Mouse (Mus musculus) embryonic facial prominence, embryonic 11.5 days (tissue): ENCODE results near the gene Kmt5b. TPM values are rescaled to one million over a fixed set of nuclear protein-coding genes. Genes with fewer than 3 reads are reported as not detected.
A peak's percentile ranks its signal among the peaks of the same experiment; 100 is the strongest.

Experiments used
- ATAC-seq: fragments of 200-750 bp; cut with Nextera tagmentation; replicated peaks from 2 replicates; pipeline ENCODE4 v1.8.0; 2017; ENCODE audit warnings: low read depth; ENCODE audit not compliant: insufficient number of reproducible peaks, low FRiP score, low TSS enrichment
- DNase-seq: peaks from one replicate; pipeline ENCODE4 v3.0.0-alpha.2; 2015; ENCODE audit warnings: low spot score
- H3K27ac ChIP-seq: fragments of 300-500 bp; sonication (generic); replicated peaks from 2 replicates; pipeline ENCODE4 v1.5.1; 2014; ENCODE audit warnings: mild to moderate bottlenecking, low read depth, low read length, control low read depth
- H3K27me3 ChIP-seq: fragments of 300-500 bp; sonication (generic); 2 replicates; pipeline ENCODE4 v1.6.1; 2014; ENCODE audit warnings: mild to moderate bottlenecking, low read length, moderate library complexity, mixed read lengths; ENCODE audit not compliant: control insufficient read depth, insufficient read depth
- H3K36me3 ChIP-seq: fragments of 300-500 bp; sonication (generic); replicated peaks from 2 replicates; pipeline ENCODE4 v1.6.1; 2014; ENCODE audit warnings: low read depth, mild to moderate bottlenecking, low read length, moderate library complexity, mixed read lengths; ENCODE audit not compliant: control insufficient read depth, insufficient read depth
- H3K4me1 ChIP-seq: fragments of 300-500 bp; sonication (generic); 2 replicates; pipeline ENCODE4 v1.6.1; 2014; ENCODE audit warnings: low read length, mixed read lengths; ENCODE audit not compliant: control insufficient read depth, insufficient read depth
- H3K4me2 ChIP-seq: fragments of 300-500 bp; sonication (generic); 2 replicates; pipeline ENCODE4 v1.6.1; 2014; ENCODE audit warnings: low read depth, mild to moderate bottlenecking, control low read depth, low read length, moderate library complexity
- H3K4me3 ChIP-seq: fragments of 300-500 bp; sonication (generic); 2 replicates; pipeline ENCODE4 v1.5.1; 2014; ENCODE audit warnings: low read depth, low read length, control low read depth
- H3K9ac ChIP-seq: fragments of 300-500 bp; sonication (generic); replicated peaks from 2 replicates; pipeline ENCODE4 v1.6.1; 2014; ENCODE audit warnings: mild to moderate bottlenecking, control low read depth, low read length
- H3K9me3 ChIP-seq: fragments of 300-500 bp; sonication (generic); replicated peaks from 2 replicates; pipeline ENCODE4 v1.6.1; 2016; ENCODE audit warnings: mild to moderate bottlenecking, low read length, inconsistent platforms, mixed read lengths; ENCODE audit not compliant: control insufficient read depth
- WGBS: fragments of 180-500 bp; shearing (Covaris S2); extraction: QIAGEN DNeasy Blood & Tissue Kit; methylation state at CpG from one replicate; pipeline ENCODE4 v1.1.7; 2014; 5-methylcytosine and 5-hydroxymethylcytosine counted together
- polyA plus RNA-seq: library from polyadenylated mRNA; unstranded; fragments of >200 nt; fragmentation: Nextera tagmentation; extraction: Ambion mirVana; gene quantifications from 2 replicates; pipeline ENCODE4 v1.2.1, GENCODE M21; 2014

Kmt5b gene
- polyA plus RNA-seq, 1 experiment from 2014 or later: 30.8 TPM

- H3K4me3 ChIP-seq: no peak overlapping the region
- WGBS: 82% methylated on average over 10 of the region's 10 CpGs
- H3K27me3 ChIP-seq: no peaks in the 10 kb centered on the region
- no peak for ATAC-seq
- H3K27ac ChIP-seq: no peak overlapping the region
- H3K9ac ChIP-seq: no peak overlapping the region
- H3K36me3 ChIP-seq: no peaks in the 10 kb centered on the region
- peaks cover 2% of the 10 kb centered on the region for H3K4me1 ChIP-seq
- no peak for DNase-seq
- no peaks in the 10 kb centered on the region for H3K9me3 ChIP-seq
- no peak overlapping the region for H3K4me2 ChIP-seq
Measured at GRCm38 (mm10) chr19:3846676-3847604, 79.7 kb downstream of the Kmt5b start.

- Histone ChIP-seq H3K9ac (no peak overlapping the region), H3K27me3 (no peaks in the 10 kb centered on the region), H3K9me3 (no peaks in the 10 kb centered on the region), H3K4me2 (no peak overlapping the region), H3K27ac (no peak overlapping the region), H3K4me3 (no peak overlapping the region), H3K4me1 (peaks cover 2% of the 10 kb centered on the region), H3K36me3 (no peaks in the 10 kb centered on the region)
- DNase-seq (no peak), ATAC-seq (no peak)
- 90% methylated on average over 5 of the region's 5 CpGs for WGBS
Measured at GRCm38 (mm10) chr19:3847711-3848110, 80.5 kb downstream of the Kmt5b start.

GRCm38 (mm10) chr19:3848207-3848808, 81.1 kb downstream of the Kmt5b start:
- ATAC-seq: no peak
- Histone ChIP-seq H3K9ac (no peak overlapping the region), H3K36me3 (no peaks in the 10 kb centered on the region), H3K9me3 (no peaks in the 10 kb centered on the region), H3K4me1 (peaks cover 2% of the 10 kb centered on the region), H3K27me3 (no peaks in the 10 kb centered on the region), H3K27ac (no peak overlapping the region), H3K4me3 (no peak overlapping the region), H3K4me2 (no peak overlapping the region)
- 79% methylated on average over 7 of the region's 7 CpGs for WGBS
- no peak for DNase-seq

- H3K36me3 ChIP-seq: no peaks in the 10 kb centered on the region
- no peak overlapping the region for H3K4me3 ChIP-seq
- no peak overlapping the region for H3K4me2 ChIP-seq
- H3K27me3 ChIP-seq: no peaks in the 10 kb centered on the region
- H3K9me3 ChIP-seq: no peaks in the 10 kb centered on the region
- peaks cover 2% of the 10 kb centered on the region for H3K4me1 ChIP-seq
- 78% methylated on average over 2 of the region's 2 CpGs for WGBS
- ATAC-seq (no peak), DNase-seq (no peak)
- H3K9ac ChIP-seq: no peak overlapping the region
- no peak overlapping the region for H3K27ac ChIP-seq
Measured at GRCm38 (mm10) chr19:3849251-3849650, 82.0 kb downstream of the Kmt5b start.

GRCm38 (mm10) chr19:3850076-3850475, 82.9 kb downstream of the Kmt5b start:
- WGBS: 38% methylated on average over 5 of the region's 5 CpGs
- ATAC-seq: no peak
- H3K27me3 ChIP-seq: no peaks in the 10 kb centered on the region

GRCm38 (mm10) chr19:3850847-3851469, 83.7 kb downstream of the Kmt5b start:
- Histone ChIP-seq H3K4me2 (peak overlapping the region; percentile 70), H3K9me3 (no peaks in the 10 kb centered on the region), H3K27ac (0 out of 2 replicates have a peak overlapping the region, but pooled peaks have one; percentile 13), H3K4me1 (peaks cover 2% of the 10 kb centered on the region), H3K27me3 (no peaks in the 10 kb centered on the region), H3K4me3 (peak overlapping the region; percentile 82), H3K36me3 (no peaks in the 10 kb centered on the region), H3K9ac (peak overlapping the region; percentile 46)
- WGBS: 5% methylated on average over 19 of the region's 19 CpGs
- ATAC-seq (no peak; the same call in 1 of the 2 replicates), DNase-seq (peak; percentile 29)

More at GRCm38 (mm10) chr19:3850076-3850475, 82.9 kb downstream of the Kmt5b start:
- H3K9me3 ChIP-seq: no peaks in the 10 kb centered on the region
- H3K9ac ChIP-seq: no peak overlapping the region
- H3K27ac ChIP-seq: no peak overlapping the region
- H3K4me2 ChIP-seq: no peak overlapping the region
- DNase-seq: no peak
- H3K4me1 ChIP-seq: peaks cover 2% of the 10 kb centered on the region
- H3K36me3 ChIP-seq: no peaks in the 10 kb centered on the region
- no peak overlapping the region for H3K4me3 ChIP-seq

- WGBS: under 1% methylated on average over 48 of the region's 54 CpGs
- Histone ChIP-seq H3K27me3 (no peaks in the 10 kb centered on the region), H3K4me2 (peak within 1 kb of the TSS; percentile 79), H3K4me1 (peaks cover 2% of the 10 kb centered on the region), H3K9me3 (no peaks in the 10 kb centered on the region), H3K36me3 (no peaks in the 10 kb centered on the region), H3K4me3 (peak within 1 kb of the TSS; percentile 82), H3K27ac (peak within 1 kb of the TSS; percentile 89), H3K9ac (peak within 1 kb of the TSS; percentile 79)
- ATAC-seq (peak; percentile 97), DNase-seq (peak; percentile 98)
Measured at GRCm38 (mm10) chr19:3851502-3851962, 84.3 kb downstream of the Kmt5b start, which contains the start of gene Chka. Gene Chka (plus strand): TSS chr19:3851773.
